Mouse (Mus musculus) MEL (cell line): ENCODE results near the gene Fgfr2.

ENCODE experiments used
- CTCF ChIP-seq, 3 experiments: IDR thresholded peaks in 2 of 3; conservative IDR thresholded peaks in 1 of 3; 2 replicates each; pipeline ENCODE4 v1.5.1; 2011 to 2012; ENCODE audit warnings: low read length in 3 of 3, low read depth in 2 of 3, mild to moderate bottlenecking in 2 of 3, improper control_type of control experiment in 1 of 3, inconsistent platforms in 1 of 3, mixed read lengths in 1 of 3, moderate library complexity in 1 of 3; ENCODE audit not compliant: control insufficient read depth in 1 of 3, insufficient read depth in 1 of 3, poor library complexity in 1 of 3, severe bottlenecking in 1 of 3
- KAT2A ChIP-seq: conservative IDR thresholded peaks from 2 replicates; pipeline ENCODE4 v1.6.1; 2012; ENCODE audit warnings: low read depth, low read length, improper control_type of control experiment, inconsistent platforms
- POLR2A ChIP-seq, 2 experiments: IDR thresholded peaks; 2 replicates each; pipeline ENCODE4 v1.6.1; 2011 to 2012; ENCODE audit warnings: low read length in 2 of 2, mild to moderate bottlenecking in 2 of 2, control low read depth in 1 of 2, improper control_type of control experiment in 1 of 2, low read depth in 1 of 2, moderate library complexity in 1 of 2; ENCODE audit not compliant: control insufficient read depth in 1 of 2, insufficient read depth in 1 of 2, poor library complexity in 1 of 2
- SMC3 ChIP-seq: IDR thresholded peaks from 2 replicates; pipeline ENCODE4 v1.6.1; 2011; ENCODE audit warnings: low read depth, low read length, improper control_type of control experiment
- USF2 ChIP-seq, 2 experiments: IDR thresholded peaks; 2 replicates each; pipeline ENCODE4 v1.6.1; 2011 to 2012; ENCODE audit warnings: improper control_type of control experiment in 2 of 2, low read length in 2 of 2, borderline replicate concordance in 1 of 2, inconsistent platforms in 1 of 2, low read depth in 1 of 2, mild to moderate bottlenecking in 1 of 2; ENCODE audit not compliant: insufficient read depth in 1 of 2
- ZC3H11A ChIP-seq: IDR thresholded peaks from 2 replicates; pipeline ENCODE4 v1.6.1; 2012; ENCODE audit warnings: low read depth, mild to moderate bottlenecking, inconsistent platforms, low read length, improper control_type of control experiment

DNA sequence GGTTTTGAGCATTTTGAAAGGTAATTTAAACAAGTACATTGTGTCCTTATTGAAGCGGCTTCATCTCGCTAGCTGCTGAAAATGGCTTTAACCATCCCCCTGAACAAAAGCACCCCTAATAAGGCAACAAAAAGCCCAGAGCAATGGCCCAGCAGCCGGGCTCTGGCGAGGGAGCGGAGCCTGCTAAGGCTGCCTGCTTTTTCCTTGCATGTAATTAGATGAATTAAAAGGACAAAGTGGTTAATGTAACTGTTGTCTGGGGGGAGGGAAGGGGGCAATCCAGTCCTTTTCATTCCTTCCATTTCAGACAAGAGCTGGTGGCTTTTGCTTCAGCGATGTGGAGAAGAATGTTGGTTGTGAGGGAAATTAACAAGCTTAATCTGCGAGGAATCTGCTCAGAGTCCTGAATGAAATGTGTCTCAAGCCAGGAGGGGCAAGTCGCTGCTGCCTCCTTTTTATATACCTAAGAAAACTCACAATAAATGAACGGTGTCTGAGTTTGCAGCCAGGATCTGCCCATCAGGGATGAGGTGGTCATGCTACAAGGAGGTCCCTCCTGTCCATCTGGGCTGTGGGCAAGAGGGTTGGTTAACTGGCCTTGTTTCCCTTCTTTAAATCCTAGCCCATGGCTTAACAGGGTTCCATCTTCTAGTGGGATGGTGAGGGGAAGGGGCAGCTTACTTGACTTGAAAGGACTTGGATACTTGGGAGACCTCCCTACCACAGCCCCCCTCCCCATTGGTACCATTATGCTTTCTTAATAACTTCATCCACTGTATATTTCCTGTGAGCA is 1400.2 kb downstream of the Fgfr2 start:
- no peak for TF ChIP-seq POLR2A (IDR thresholded peaks at IDR 0.05; ENCODE audit: control insufficient read depth in 1 of 2, insufficient read depth in 1 of 2, low read depth in 1 of 2, low read length in 2 of 2, poor library complexity in 1 of 2)
- TF ChIP-seq KAT2A, result no peak
- TF ChIP-seq CTCF (IDR thresholded peaks at IDR 0.05 in 2 of 3, conservative IDR thresholded peaks at IDR 0.05 in 1 of 3; ENCODE audit: control insufficient read depth in 1 of 3, insufficient read depth in 1 of 3, low read depth in 2 of 3, low read length in 3 of 3, poor library complexity in 1 of 3, severe bottlenecking in 1 of 3), result no peak
- TF ChIP-seq ZC3H11A, result no peak
- TF ChIP-seq SMC3, result no peak
- TF ChIP-seq USF2 (IDR thresholded peaks at IDR 0.05; ENCODE audit: borderline replicate concordance in 1 of 2, insufficient read depth in 1 of 2, low read depth in 1 of 2, low read length in 2 of 2), result no peak
